Mouse (Mus musculus): ENCODE data around the gene Ecpas. TPM values are rescaled to one million over a fixed set of nuclear protein-coding genes. Genes with fewer than 3 reads are reported as not detected.
A peak's percentile ranks its signal among the peaks of the same experiment; 100 is the strongest.

Ecpas gene
- polyA plus RNA-seq, 1 experiment from 2014 or later = 12.7 TPM

DNA sequence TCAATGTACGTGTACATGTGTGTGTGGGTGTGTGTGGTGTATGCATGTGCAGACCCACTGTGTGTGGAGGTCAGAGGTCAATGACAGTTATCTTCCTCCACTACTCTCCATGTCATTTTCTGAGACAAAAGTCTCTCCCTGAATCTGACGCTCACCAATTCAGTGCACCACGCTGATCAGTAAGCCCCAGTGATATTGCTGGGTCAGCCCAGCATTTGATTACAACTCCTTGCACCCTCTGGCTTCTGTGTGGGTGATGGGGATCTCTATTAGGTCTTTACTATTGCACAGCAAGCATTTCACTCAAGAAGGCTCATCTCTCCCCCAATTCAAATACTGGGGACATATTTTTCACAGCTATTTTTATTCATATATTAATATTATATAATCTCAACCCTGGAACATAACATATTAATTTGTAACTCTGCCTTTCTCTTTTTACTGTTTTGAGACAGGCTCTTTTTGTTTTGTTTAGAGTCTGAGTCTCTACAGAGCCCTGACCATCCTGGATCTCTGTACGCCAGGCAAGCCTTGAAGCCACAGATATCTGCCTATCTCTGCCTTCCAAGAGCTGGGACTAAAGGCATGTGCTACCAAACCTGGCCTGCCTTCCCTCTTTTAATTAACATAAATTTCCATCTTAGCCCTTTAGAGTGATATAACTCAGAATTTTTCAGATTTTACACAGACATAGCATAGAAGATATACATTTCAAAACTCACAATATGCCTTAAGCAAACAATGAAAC, 22.3 kb downstream of the Ecpas start:
- Histone ChIP-seq H3K4me1 (ENCODE audit: control insufficient read depth, low read depth, low read length) (peaks cover 21% of the 10 kb centered on the region), H3K27me3 (ENCODE audit: control insufficient read depth, insufficient read depth, low read depth, low read length) (no peaks in the 10 kb centered on the region), H3K9me3 (replicated peaks; ENCODE audit: control insufficient read depth, low read length) (no peaks in the 10 kb centered on the region), H3K9ac (ENCODE audit: low read depth, low read length) (no peak overlapping the region), H3K4me2 (ENCODE audit: low read depth, low read length) (peak overlapping the region; percentile 24), H3K4me3 (ENCODE audit: low read depth, low read length) (no peak overlapping the region), H3K27ac (ENCODE audit: low read length) (peak overlapping the region; percentile 69; the same call in 1 of the 2 replicates), H3K36me3 (ENCODE audit: control insufficient read depth, insufficient read depth) (no peaks in the 10 kb centered on the region)
- 45% methylated on average over 4 of the region's 4 CpGs for WGBS (ENCODE audit: insufficient replicate concordance)
- ATAC-seq (ENCODE audit: low read depth) = peak; percentile 86

DNA sequence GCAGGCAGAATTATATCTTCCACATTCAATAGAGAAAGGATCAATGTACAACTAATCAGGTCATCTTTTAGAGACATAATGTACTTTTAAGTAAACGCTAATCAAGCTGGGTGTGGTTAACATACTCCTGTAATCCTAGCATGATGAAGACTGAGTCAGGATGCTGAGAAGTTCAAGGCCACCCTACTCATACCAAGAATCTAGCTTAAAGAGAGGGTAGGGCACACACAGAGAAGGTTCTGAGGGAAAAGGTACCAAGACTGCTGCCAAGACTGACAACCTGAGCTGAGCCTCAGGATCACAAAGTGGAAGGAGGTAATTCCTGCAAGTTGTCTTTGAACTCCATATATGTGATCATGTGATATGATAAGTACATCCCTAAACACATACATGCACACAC, 24.0 kb downstream of the Ecpas start:
- WGBS (ENCODE audit: insufficient replicate concordance) = 53% methylated on average over 1 of the region's 1 CpGs
- Histone ChIP-seq H3K27ac (ENCODE audit: low read length) (no peak overlapping the region), H3K4me1 (ENCODE audit: control insufficient read depth, low read depth, low read length) (peaks cover 21% of the 10 kb centered on the region)

DNA sequence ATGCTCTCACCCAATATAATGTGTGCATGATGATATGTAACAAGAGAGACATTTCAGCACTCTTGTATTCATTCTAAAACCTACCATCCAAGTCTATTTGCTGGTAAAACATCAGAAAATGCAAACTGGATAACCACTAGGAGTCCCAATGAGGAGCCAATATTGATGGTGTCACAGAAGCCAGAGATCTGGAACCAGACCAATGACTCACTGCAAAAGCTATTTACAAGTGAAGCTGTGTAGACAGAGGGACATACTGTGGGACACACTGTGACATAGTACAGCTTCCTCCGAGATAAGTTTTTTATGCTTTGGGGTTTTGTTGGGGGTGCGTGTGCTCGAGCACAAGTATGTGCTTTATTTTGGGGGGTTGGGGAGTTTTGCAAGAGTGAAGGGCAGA, 24.9 kb downstream of the Ecpas start:
- Histone ChIP-seq H3K27ac (ENCODE audit: low read length) (no peak overlapping the region), H3K4me1 (ENCODE audit: control insufficient read depth, low read depth, low read length) (peaks cover 21% of the 10 kb centered on the region), H3K36me3 (ENCODE audit: control insufficient read depth, insufficient read depth) (no peaks in the 10 kb centered on the region), H3K9me3 (replicated peaks; ENCODE audit: control insufficient read depth, low read length) (no peaks in the 10 kb centered on the region), H3K4me3 (ENCODE audit: low read depth, low read length) (no peak overlapping the region), H3K9ac (ENCODE audit: low read depth, low read length) (no peak overlapping the region), H3K4me2 (ENCODE audit: low read depth, low read length) (no peak overlapping the region), H3K27me3 (ENCODE audit: control insufficient read depth, insufficient read depth, low read depth, low read length) (no peaks in the 10 kb centered on the region)
- ATAC-seq (ENCODE audit: low read depth) = no peak
- WGBS (ENCODE audit: insufficient replicate concordance) = 32% methylated on average over 3 of the region's 3 CpGs

More for the DNA sequence above, 24.0 kb downstream of the Ecpas start:
- Histone ChIP-seq H3K36me3 (ENCODE audit: control insufficient read depth, insufficient read depth) (no peaks in the 10 kb centered on the region), H3K27me3 (ENCODE audit: control insufficient read depth, insufficient read depth, low read depth, low read length) (no peaks in the 10 kb centered on the region), H3K4me3 (ENCODE audit: low read depth, low read length) (no peak overlapping the region), H3K9me3 (replicated peaks; ENCODE audit: control insufficient read depth, low read length) (no peaks in the 10 kb centered on the region), H3K9ac (ENCODE audit: low read depth, low read length) (no peak overlapping the region), H3K4me2 (ENCODE audit: low read depth, low read length) (no peak overlapping the region)
- ATAC-seq (ENCODE audit: low read depth) = no peak

DNA sequence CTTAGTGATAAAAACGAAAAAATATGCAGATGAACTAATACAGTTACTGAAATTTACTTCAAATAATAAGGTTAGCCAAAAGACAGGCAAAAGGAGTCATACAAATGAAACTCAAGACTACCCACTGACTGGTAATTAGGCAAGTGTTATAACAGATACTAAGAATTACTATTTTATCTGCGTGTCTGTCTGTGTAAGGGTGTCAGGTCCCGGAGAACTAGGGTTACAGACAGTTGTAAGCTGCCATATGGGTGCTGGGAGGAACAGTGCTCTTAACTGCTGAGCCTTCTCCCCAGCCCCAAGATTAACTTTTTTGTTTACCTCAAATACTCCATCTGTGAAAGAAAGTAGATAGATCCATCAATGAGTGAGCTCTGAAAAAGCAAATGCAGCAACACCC, 25.8 kb downstream of the Ecpas start:
- no peak overlapping the region for H3K27ac ChIP-seq (ENCODE audit: low read length)
- no peak overlapping the region for H3K4me2 ChIP-seq (ENCODE audit: low read depth, low read length)
- ATAC-seq (ENCODE audit: low read depth) = no peak
- H3K9me3 ChIP-seq (replicated peaks; ENCODE audit: control insufficient read depth, low read length) = no peaks in the 10 kb centered on the region
- WGBS (ENCODE audit: insufficient replicate concordance) = 45% methylated on average over 3 of the region's 3 CpGs
- no peaks in the 10 kb centered on the region for H3K36me3 ChIP-seq (ENCODE audit: control insufficient read depth, insufficient read depth)
- no peaks in the 10 kb centered on the region for H3K27me3 ChIP-seq (ENCODE audit: control insufficient read depth, insufficient read depth, low read depth, low read length)
- H3K4me3 ChIP-seq (ENCODE audit: low read depth, low read length) = no peak overlapping the region
- H3K4me1 ChIP-seq (ENCODE audit: control insufficient read depth, low read depth, low read length) = peaks cover 21% of the 10 kb centered on the region
- no peak overlapping the region for H3K9ac ChIP-seq (ENCODE audit: low read depth, low read length)

DNA sequence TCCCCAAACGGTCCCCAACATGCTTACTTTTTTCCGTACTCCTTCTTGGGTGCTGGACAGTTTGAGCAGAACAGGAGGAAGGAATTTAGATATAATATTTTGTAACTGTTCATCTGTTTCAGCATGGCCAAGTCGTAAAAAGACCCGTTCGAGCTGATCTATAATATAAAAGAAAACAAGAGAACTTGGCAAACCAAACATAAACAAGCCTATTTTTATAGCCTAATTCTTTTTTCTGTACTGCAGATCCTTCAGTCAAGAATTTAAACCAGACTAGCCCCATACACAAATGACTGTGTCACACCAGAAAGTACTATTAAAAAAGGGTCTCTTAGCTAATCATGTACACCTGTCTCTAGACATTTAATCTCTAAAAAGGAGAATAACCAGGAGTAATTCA, 27.2 kb downstream of the Ecpas start:
- 75% methylated on average over 5 of the region's 5 CpGs for WGBS (ENCODE audit: insufficient replicate concordance)
- H3K4me1 ChIP-seq (ENCODE audit: control insufficient read depth, low read depth, low read length) = peaks cover 12% of the 10 kb centered on the region
- H3K9me3 ChIP-seq (replicated peaks; ENCODE audit: control insufficient read depth, low read length) = no peaks in the 10 kb centered on the region
- no peak overlapping the region for H3K9ac ChIP-seq (ENCODE audit: low read depth, low read length)
- H3K27ac ChIP-seq (ENCODE audit: low read length) = no peak overlapping the region
- no peaks in the 10 kb centered on the region for H3K27me3 ChIP-seq (ENCODE audit: control insufficient read depth, insufficient read depth, low read depth, low read length)
- no peak for ATAC-seq (ENCODE audit: low read depth)
- H3K4me2 ChIP-seq (ENCODE audit: low read depth, low read length) = no peak overlapping the region
- no peaks in the 10 kb centered on the region for H3K36me3 ChIP-seq (ENCODE audit: control insufficient read depth, insufficient read depth)
- no peak overlapping the region for H3K4me3 ChIP-seq (ENCODE audit: low read depth, low read length)

DNA sequence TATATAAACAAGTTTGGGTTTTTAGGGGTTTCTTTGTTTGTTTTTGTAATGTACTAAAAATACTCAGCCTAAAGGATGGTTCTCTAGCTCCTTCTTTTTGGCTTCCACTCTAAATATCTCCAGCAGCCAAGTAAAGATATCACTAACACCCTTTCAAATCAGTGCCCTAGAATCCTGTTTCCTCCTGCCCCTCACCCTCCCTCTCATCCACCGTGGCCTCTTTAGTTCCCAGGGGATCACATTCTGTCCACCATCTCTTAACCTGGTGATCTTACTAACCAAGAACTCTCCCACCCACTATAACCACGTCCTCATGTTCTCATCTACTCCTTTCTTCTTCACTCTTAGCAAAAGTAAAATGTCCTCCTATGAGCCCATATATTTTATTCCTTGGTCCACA, 28.7 kb downstream of the Ecpas start:
- Histone ChIP-seq H3K4me3 (ENCODE audit: low read depth, low read length) (no peak overlapping the region), H3K9ac (ENCODE audit: low read depth, low read length) (no peak overlapping the region), H3K36me3 (ENCODE audit: control insufficient read depth, insufficient read depth) (no peaks in the 10 kb centered on the region), H3K27me3 (ENCODE audit: control insufficient read depth, insufficient read depth, low read depth, low read length) (no peaks in the 10 kb centered on the region), H3K4me2 (ENCODE audit: low read depth, low read length) (no peak overlapping the region), H3K4me1 (ENCODE audit: control insufficient read depth, low read depth, low read length) (peaks cover 7% of the 10 kb centered on the region), H3K9me3 (replicated peaks; ENCODE audit: control insufficient read depth, low read length) (no peaks in the 10 kb centered on the region), H3K27ac (ENCODE audit: low read length) (no peak overlapping the region)
- 66% methylated on average over 2 of the region's 2 CpGs for WGBS (ENCODE audit: insufficient replicate concordance)
- ATAC-seq (ENCODE audit: low read depth) = no peak

DNA sequence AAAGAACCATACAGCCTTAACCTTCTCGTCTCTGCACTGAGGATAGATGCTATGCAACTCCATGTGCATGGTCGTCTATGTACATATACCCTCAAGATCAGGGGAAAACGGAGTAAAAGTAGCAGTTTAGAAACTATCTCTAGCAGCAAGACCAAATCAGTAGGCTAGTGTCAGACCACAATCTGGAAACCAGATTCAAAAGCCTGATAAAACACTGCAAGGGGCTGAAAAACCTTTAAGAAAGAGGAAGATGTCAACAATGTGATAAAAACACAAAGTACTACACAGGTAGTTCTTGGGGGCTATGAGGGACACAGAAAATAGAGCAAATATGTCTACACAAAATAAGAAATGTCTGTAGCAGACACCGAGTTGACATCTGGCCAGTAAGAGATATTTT, 38.2 kb downstream of the Ecpas start:
- WGBS (ENCODE audit: insufficient replicate concordance) = 66% methylated on average over 4 of the region's 4 CpGs
- no peak overlapping the region for H3K27ac ChIP-seq (ENCODE audit: low read length)
- H3K4me2 ChIP-seq (ENCODE audit: low read depth, low read length) = no peak overlapping the region
- ATAC-seq (ENCODE audit: low read depth) = no peak
- no peaks in the 10 kb centered on the region for H3K27me3 ChIP-seq (ENCODE audit: control insufficient read depth, insufficient read depth, low read depth, low read length)
- no peak overlapping the region for H3K4me3 ChIP-seq (ENCODE audit: low read depth, low read length)
- no peaks in the 10 kb centered on the region for H3K9me3 ChIP-seq (replicated peaks; ENCODE audit: control insufficient read depth, low read length)
- H3K36me3 ChIP-seq (ENCODE audit: control insufficient read depth, insufficient read depth) = peaks cover 6% of the 10 kb centered on the region
- H3K9ac ChIP-seq (ENCODE audit: low read depth, low read length) = no peak overlapping the region
- H3K4me1 ChIP-seq (ENCODE audit: control insufficient read depth, low read depth, low read length) = no peaks in the 10 kb centered on the region

DNA sequence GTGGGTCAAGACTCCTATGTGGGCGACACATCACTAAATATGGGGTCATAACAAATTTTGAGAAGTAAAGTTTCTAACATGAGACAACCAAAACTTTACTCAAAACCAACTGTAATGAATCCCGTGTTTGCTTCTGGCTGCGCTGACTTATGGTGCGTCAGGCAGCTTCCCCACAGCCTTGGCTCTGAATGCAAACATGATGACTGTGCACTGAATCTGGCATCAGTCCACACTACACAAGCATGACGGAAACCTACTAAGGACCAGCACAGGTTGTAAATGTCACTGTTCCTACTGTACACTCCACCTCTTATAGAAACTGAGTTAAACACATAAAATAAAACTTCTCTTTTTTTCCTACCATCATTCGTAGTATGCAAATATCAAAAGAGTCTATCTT, 45.3 kb downstream of the Ecpas start:
- no peak for ATAC-seq (ENCODE audit: low read depth)
- 88% methylated on average over 6 of the region's 6 CpGs for WGBS (ENCODE audit: insufficient replicate concordance)

DNA sequence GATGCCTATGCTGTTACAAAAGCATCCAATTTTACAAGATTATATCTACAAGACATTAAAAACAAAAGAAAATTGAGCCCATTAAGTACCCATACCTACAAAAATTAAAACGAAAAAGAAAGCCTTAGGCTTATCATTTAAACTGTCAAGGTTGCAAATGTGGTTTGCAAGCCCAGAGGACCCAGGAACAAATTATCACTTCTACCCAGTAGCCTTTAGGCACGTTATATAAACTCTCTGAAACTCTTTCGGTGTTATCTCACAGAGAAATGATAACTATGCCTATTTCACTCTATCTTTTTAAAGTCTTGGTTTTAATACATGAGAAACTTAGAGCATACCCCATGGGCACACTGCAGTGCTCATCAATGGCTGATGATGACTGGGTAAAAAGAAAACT, 79.6 kb downstream of the Ecpas start:
- H3K27me3 ChIP-seq (ENCODE audit: control insufficient read depth, insufficient read depth, low read depth, low read length) = no peaks in the 10 kb centered on the region
- ATAC-seq (ENCODE audit: low read depth) = peak; percentile 48
- H3K27ac ChIP-seq (ENCODE audit: low read length) = no peak overlapping the region
- H3K4me2 ChIP-seq (ENCODE audit: low read depth, low read length) = no peak overlapping the region
- no peak overlapping the region for H3K4me3 ChIP-seq (ENCODE audit: low read depth, low read length)
- WGBS (ENCODE audit: insufficient replicate concordance) = 17% methylated on average over 3 of the region's 3 CpGs
- H3K9ac ChIP-seq (ENCODE audit: low read depth, low read length) = no peak overlapping the region
- H3K4me1 ChIP-seq (ENCODE audit: control insufficient read depth, low read depth, low read length) = no peaks in the 10 kb centered on the region
- H3K9me3 ChIP-seq (replicated peaks; ENCODE audit: control insufficient read depth, low read length) = no peaks in the 10 kb centered on the region
- H3K36me3 ChIP-seq (ENCODE audit: control insufficient read depth, insufficient read depth) = peaks cover 12% of the 10 kb centered on the region

More for the DNA sequence above, 45.3 kb downstream of the Ecpas start:
- no peaks in the 10 kb centered on the region for H3K9me3 ChIP-seq (replicated peaks; ENCODE audit: control insufficient read depth, low read length)
- no peak overlapping the region for H3K4me3 ChIP-seq (ENCODE audit: low read depth, low read length)
- H3K36me3 ChIP-seq (ENCODE audit: control insufficient read depth, insufficient read depth) = peaks cover 5% of the 10 kb centered on the region; the same call in 1 of the 2 replicates
- H3K27me3 ChIP-seq (ENCODE audit: control insufficient read depth, insufficient read depth, low read depth, low read length) = no peaks in the 10 kb centered on the region
- H3K9ac ChIP-seq (ENCODE audit: low read depth, low read length) = no peak overlapping the region
- H3K27ac ChIP-seq (ENCODE audit: low read length) = no peak overlapping the region
- no peak overlapping the region for H3K4me2 ChIP-seq (ENCODE audit: low read depth, low read length)
- no peaks in the 10 kb centered on the region for H3K4me1 ChIP-seq (ENCODE audit: control insufficient read depth, low read depth, low read length)

Measured in liver, embryonic 16.5 days (tissue).